Mouse (Mus musculus): ENCODE results near the gene 4930519P11Rik. TPM values are rescaled to one million over a fixed set of nuclear protein-coding genes. Genes with fewer than 3 reads are reported as not detected.

The 4930519P11Rik gene
- polyA plus RNA-seq, 1 experiment from 2014 or later = 0.26 TPM

DNA sequence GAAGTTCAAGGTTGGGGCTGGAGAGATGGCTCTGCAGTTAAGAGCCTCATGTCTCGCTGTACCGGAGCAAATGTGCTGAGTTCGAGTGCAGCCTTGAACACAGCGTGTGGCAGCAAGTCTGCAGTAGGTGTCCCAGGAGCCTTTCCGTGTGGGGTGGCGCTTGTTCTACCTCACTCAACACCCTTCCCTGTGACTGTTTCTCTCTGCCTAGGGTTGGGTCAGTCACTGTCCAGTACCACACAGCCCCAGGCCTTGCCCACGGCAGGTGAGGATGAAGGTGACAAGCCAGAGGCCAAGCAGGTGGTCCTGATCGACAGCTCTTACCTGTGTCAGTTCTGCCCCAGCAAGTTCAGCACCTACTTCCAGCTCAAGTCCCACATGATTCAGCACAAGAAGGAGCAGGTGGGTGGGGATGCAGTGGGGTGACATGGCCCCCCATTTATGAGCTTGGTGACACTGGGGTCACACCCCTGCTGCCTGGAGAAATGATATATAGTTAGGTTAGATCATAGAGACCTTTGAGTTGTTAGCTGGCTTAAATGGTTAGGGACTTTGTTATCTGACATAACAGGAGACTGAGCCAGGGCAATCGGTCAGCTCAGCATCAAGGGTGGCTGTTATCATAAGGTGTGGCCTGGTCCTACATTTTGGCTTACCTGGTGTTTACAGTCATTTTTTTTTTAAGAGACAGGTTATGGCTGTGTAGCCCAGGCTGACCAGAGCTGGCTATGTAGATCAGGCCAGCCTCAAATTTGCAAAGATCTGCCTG, 20.8 kb upstream of the 4930519P11Rik start:
- no peak overlapping the region for H3K4me3 ChIP-seq (ENCODE audit: low read depth, low read length)
- H3K4me2 ChIP-seq (replicated peaks; ENCODE audit: low read depth) = no peak overlapping the region
- H3K9ac ChIP-seq (ENCODE audit: low read depth, low read length) = no peak overlapping the region
- 0 out of 2 replicates have a peak, but pooled peaks cover 2% of the 10 kb centered on the region for H3K4me1 ChIP-seq (replicated peaks; ENCODE audit: control insufficient read depth, insufficient read depth, low read length)
- TF ChIP-seq CTCF (IDR thresholded peaks at IDR 0.05; ENCODE audit: low read depth) = no peak
- H3K27me3 ChIP-seq (replicated peaks; ENCODE audit: control insufficient read depth, insufficient read depth, low read length) = no peaks in the 10 kb centered on the region
- H3K27ac ChIP-seq (ENCODE audit: low read depth, low read length) = no peak overlapping the region
- peaks cover 23% of the 10 kb centered on the region for H3K36me3 ChIP-seq (ENCODE audit: control insufficient read depth, insufficient read depth)
- H3K9me3 ChIP-seq (ENCODE audit: control insufficient read depth) = no peaks in the 10 kb centered on the region
- 76% methylated on average over 9 of the region's 9 CpGs for WGBS
- ATAC-seq = peak; percentile 75

DNA sequence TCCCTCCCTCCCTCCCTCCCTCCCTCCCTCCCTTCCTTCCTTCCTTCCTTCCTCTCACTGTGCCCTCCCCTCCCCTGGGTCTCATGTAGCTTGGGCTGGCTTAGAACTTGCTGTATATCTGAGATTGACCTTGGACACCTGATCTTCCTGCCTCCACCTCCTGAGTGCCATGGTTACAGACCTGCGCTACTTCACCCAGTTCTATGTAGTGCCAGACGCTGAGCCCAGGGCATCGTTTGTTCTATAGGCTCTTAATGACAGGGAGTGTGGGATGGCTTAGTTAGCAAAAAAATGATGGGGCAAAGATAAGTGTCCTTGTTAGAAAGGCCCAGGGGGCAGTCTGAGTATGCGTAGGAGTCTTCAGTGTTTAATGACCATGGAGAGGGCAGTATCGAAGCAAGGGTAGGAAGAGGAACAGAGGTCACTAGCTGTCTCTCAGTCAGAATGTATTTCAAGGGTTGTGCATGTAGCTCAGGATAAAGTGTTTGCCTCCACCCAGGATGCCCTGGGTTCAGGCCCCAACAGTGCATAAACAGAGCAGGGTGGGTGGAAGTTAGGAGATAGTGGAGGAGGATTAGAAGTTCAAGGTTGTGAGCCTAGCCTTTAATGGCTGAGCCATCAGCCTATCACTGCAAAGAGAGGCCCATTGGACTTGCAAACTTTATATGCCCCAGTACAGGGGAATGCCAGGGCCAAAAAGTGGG, 20.0 kb upstream of the 4930519P11Rik start:
- H3K36me3 ChIP-seq (ENCODE audit: control insufficient read depth, insufficient read depth) = peaks cover 19% of the 10 kb centered on the region
- H3K4me3 ChIP-seq (ENCODE audit: low read depth, low read length) = no peak overlapping the region
- 0 out of 2 replicates have a peak, but pooled peaks have one; percentile 5 for ATAC-seq
- H3K27me3 ChIP-seq (replicated peaks; ENCODE audit: control insufficient read depth, insufficient read depth, low read length) = no peaks in the 10 kb centered on the region
- TF ChIP-seq CTCF (IDR thresholded peaks at IDR 0.05; ENCODE audit: low read depth) = no peak
- no peaks in the 10 kb centered on the region for H3K9me3 ChIP-seq (ENCODE audit: control insufficient read depth)
- 0 out of 2 replicates have a peak, but pooled peaks cover 2% of the 10 kb centered on the region for H3K4me1 ChIP-seq (replicated peaks; ENCODE audit: control insufficient read depth, insufficient read depth, low read length)
- H3K9ac ChIP-seq (ENCODE audit: low read depth, low read length) = no peak overlapping the region
- H3K4me2 ChIP-seq (replicated peaks; ENCODE audit: low read depth) = no peak overlapping the region
- WGBS = 69% methylated on average over 5 of the region's 5 CpGs
- no peak overlapping the region for H3K27ac ChIP-seq (ENCODE audit: low read depth, low read length)

DNA sequence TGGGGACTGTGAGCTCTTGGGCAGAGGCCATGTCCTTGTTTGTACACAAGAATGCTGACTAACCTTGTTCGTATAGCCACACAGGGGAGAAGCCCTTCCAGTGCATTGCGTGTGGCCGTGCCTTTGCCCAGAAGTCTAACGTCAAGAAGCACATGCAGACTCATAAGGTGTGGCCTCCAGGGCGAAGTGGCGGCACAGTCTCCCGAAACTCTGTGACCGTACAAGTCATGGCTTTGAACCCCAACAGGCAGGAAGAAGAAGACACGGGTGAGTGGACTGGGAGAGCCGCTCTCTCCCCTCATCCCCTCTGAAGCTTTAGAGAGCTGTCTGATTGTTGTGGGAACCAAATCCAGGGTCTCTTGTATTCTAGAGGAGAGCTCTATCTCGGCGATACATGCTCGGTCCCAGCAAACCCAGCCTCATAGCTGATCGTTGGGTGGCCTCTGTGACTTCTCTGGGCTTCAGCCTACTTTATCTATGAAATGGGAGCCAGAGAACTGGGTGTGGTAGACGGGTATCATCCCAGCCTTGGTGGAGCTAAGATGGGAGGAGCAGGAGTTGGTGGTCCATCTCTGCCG, 19.1 kb upstream of the 4930519P11Rik start:
- Histone ChIP-seq H3K27me3 (replicated peaks; ENCODE audit: control insufficient read depth, insufficient read depth, low read length) (no peaks in the 10 kb centered on the region), H3K4me2 (replicated peaks; ENCODE audit: low read depth) (no peak overlapping the region), H3K9me3 (ENCODE audit: control insufficient read depth) (no peaks in the 10 kb centered on the region), H3K4me1 (replicated peaks; ENCODE audit: control insufficient read depth, insufficient read depth, low read length) (0 out of 2 replicates have a peak, but pooled peaks cover 2% of the 10 kb centered on the region), H3K4me3 (ENCODE audit: low read depth, low read length) (no peak overlapping the region), H3K27ac (ENCODE audit: low read depth, low read length) (no peak overlapping the region), H3K9ac (ENCODE audit: low read depth, low read length) (no peak overlapping the region), H3K36me3 (ENCODE audit: control insufficient read depth, insufficient read depth) (peaks cover 18% of the 10 kb centered on the region; the same call in 1 of the 2 replicates)
- no peak for TF ChIP-seq CTCF (IDR thresholded peaks at IDR 0.05; ENCODE audit: low read depth)
- WGBS = 88% methylated on average over 16 of the region's 16 CpGs
- ATAC-seq = no peak

DNA sequence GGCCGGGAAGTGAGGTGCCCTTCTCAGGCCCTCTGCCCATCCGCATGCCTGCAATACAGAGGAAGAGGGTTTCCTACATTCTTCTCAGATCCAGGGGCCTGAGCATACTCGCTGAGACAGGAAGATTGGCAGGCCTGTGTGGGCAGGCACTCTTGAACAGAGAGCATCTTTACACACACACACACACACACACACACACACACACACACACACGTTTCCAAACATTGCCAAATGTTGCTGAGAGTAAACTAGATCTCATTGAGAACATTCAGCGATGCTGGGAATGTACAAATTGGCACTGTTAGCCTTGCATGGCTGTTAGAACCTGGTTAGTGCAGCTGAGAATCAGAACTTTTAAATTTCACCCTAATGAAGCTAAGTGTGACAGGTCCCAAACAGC, 17.3 kb upstream of the 4930519P11Rik start:
- WGBS = 82% methylated on average over 5 of the region's 5 CpGs
- Histone ChIP-seq H3K36me3 (ENCODE audit: control insufficient read depth, insufficient read depth) (peaks cover 24% of the 10 kb centered on the region; the same call in 1 of the 2 replicates), H3K4me2 (replicated peaks; ENCODE audit: low read depth) (no peak overlapping the region), H3K4me1 (replicated peaks; ENCODE audit: control insufficient read depth, insufficient read depth, low read length) (0 out of 2 replicates have a peak, but pooled peaks cover 2% of the 10 kb centered on the region), H3K9me3 (ENCODE audit: control insufficient read depth) (no peaks in the 10 kb centered on the region), H3K27me3 (replicated peaks; ENCODE audit: control insufficient read depth, insufficient read depth, low read length) (no peaks in the 10 kb centered on the region), H3K4me3 (ENCODE audit: low read depth, low read length) (no peak overlapping the region), H3K9ac (ENCODE audit: low read depth, low read length) (no peak overlapping the region), H3K27ac (ENCODE audit: low read depth, low read length) (no peak overlapping the region)
- TF ChIP-seq CTCF (IDR thresholded peaks at IDR 0.05; ENCODE audit: low read depth) = no peak
- ATAC-seq = no peak

DNA sequence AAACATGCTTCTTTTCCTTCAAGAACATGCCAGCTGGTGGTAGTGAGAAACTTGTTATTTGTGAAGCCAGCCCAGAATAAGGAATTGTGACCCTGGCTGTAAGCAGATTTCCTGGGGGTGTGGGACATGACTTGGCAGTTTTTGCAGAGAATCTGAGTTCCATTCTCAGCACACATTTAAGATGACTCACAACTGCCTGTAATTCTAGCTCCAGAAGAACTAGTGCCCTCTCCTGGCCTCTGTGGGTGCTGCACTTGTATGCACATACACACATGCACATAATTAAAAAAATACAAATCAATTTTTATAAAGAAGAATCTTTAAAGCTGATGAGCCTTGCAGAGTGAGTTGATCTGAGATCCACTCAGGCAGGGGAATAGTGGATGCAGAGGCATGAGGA, 10.9 kb upstream of the 4930519P11Rik start:
- TF ChIP-seq CTCF (IDR thresholded peaks at IDR 0.05; ENCODE audit: low read depth) = peak; percentile 24; the same call in 1 of the 2 replicates
- Histone ChIP-seq H3K4me1 (replicated peaks; ENCODE audit: control insufficient read depth, insufficient read depth, low read length) (no peaks in the 10 kb centered on the region), H3K4me3 (ENCODE audit: low read depth, low read length) (no peak overlapping the region), H3K27ac (ENCODE audit: low read depth, low read length) (no peak overlapping the region), H3K9ac (ENCODE audit: low read depth, low read length) (no peak overlapping the region), H3K9me3 (ENCODE audit: control insufficient read depth) (no peaks in the 10 kb centered on the region), H3K4me2 (replicated peaks; ENCODE audit: low read depth) (no peak overlapping the region), H3K36me3 (ENCODE audit: control insufficient read depth, insufficient read depth) (peaks cover 21% of the 10 kb centered on the region; the same call in 1 of the 2 replicates), H3K27me3 (replicated peaks; ENCODE audit: control insufficient read depth, insufficient read depth, low read length) (no peaks in the 10 kb centered on the region)
- no peak for ATAC-seq

DNA sequence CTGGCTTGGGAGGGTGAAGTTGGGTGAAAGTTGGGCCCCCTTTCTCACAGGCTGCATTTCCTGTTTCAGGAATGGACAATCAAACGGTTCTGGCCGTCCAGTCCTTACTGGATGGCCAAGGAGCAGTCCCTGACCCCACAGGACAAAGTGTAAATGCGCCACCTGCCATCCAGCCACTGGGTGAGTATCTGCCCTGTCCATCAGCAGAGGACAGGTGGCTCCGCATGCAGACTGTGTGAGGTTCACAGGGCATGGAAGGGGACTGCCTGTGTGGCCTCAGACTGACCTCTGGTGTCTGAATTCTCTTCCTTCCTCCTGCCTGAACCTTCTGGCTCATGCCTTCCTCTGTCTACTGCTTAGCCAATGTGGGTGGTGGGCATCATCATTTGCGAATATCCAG, 8.4 kb upstream of the 4930519P11Rik start:
- Histone ChIP-seq H3K27me3 (replicated peaks; ENCODE audit: control insufficient read depth, insufficient read depth, low read length) (no peaks in the 10 kb centered on the region), H3K36me3 (ENCODE audit: control insufficient read depth, insufficient read depth) (peaks cover 16% of the 10 kb centered on the region; the same call in 1 of the 2 replicates), H3K4me1 (replicated peaks; ENCODE audit: control insufficient read depth, insufficient read depth, low read length) (no peaks in the 10 kb centered on the region), H3K4me3 (ENCODE audit: low read depth, low read length) (no peak overlapping the region), H3K4me2 (replicated peaks; ENCODE audit: low read depth) (no peak overlapping the region), H3K27ac (ENCODE audit: low read depth, low read length) (no peak overlapping the region), H3K9me3 (ENCODE audit: control insufficient read depth) (no peaks in the 10 kb centered on the region), H3K9ac (ENCODE audit: low read depth, low read length) (no peak overlapping the region)
- WGBS = 61% methylated on average over 5 of the region's 5 CpGs
- TF ChIP-seq CTCF (IDR thresholded peaks at IDR 0.05; ENCODE audit: low read depth) = 0 out of 2 replicates have a peak, but pooled peaks have one; percentile 21
- ATAC-seq = peak; percentile 45; the same call in 1 of the 2 replicates
